Mouse (Mus musculus) urinary bladder, postnatal 10 days (tissue): ENCODE results near the gene Map3k6.
A peak's percentile ranks its signal among the peaks of the same experiment; 100 is the strongest.

ENCODE experiments used
- DNase-seq: peaks from one replicate; pipeline ENCODE4 v3.0.0; 2022; ENCODE audit warnings: low spot score

Gene Map3k6

GRCm38 (mm10) chr4:133217641-133218040, 23.0 kb upstream of the Map3k6 start:
- no peak for DNase-seq

- no peak for DNase-seq
Measured at GRCm38 (mm10) chr4:133218745-133219144, 21.9 kb upstream of the Map3k6 start.

- no peak for DNase-seq
Measured at GRCm38 (mm10) chr4:133220656-133221055, 20.0 kb upstream of the Map3k6 start.

GRCm38 (mm10) chr4:133221701-133222100, 18.9 kb upstream of the Map3k6 start:
- no peak for DNase-seq

GRCm38 (mm10) chr4:133223875-133224274, 16.7 kb upstream of the Map3k6 start:
- no peak for DNase-seq

- DNase-seq, result no peak
Measured at GRCm38 (mm10) chr4:133226073-133226472, 14.5 kb upstream of the Map3k6 start.

GRCm38 (mm10) chr4:133227636-133228035, 13.0 kb upstream of the Map3k6 start:
- DNase-seq, result no peak

- DNase-seq, result no peak
Measured at GRCm38 (mm10) chr4:133229582-133229981, 11.0 kb upstream of the Map3k6 start.

- no peak for DNase-seq
Measured at GRCm38 (mm10) chr4:133233285-133233976, 7.2 kb upstream of the Map3k6 start.

GRCm38 (mm10) chr4:133234771-133235170, 5.8 kb upstream of the Map3k6 start:
- no peak for DNase-seq

GRCm38 (mm10) chr4:133235415-133235814, 5.2 kb upstream of the Map3k6 start:
- no peak for DNase-seq

GRCm38 (mm10) chr4:133237911-133238310, 2.7 kb upstream of the Map3k6 start:
- DNase-seq, result no peak

GRCm38 (mm10) chr4:133240934-133241908, 603 bp downstream of the Map3k6 start:
- DNase-seq, result peak; percentile 65

- no peak for DNase-seq
Measured at GRCm38 (mm10) chr4:133241910-133242309, 1.3 kb downstream of the Map3k6 start.

- no peak for DNase-seq
Measured at GRCm38 (mm10) chr4:133242710-133243109, 2.1 kb downstream of the Map3k6 start.

- DNase-seq, result no peak
Measured at GRCm38 (mm10) chr4:133243538-133243937, 2.9 kb downstream of the Map3k6 start.

- no peak for DNase-seq
Measured at GRCm38 (mm10) chr4:133244289-133244688, 3.7 kb downstream of the Map3k6 start.

- no peak for DNase-seq
Measured at GRCm38 (mm10) chr4:133247072-133247471, 6.5 kb downstream of the Map3k6 start.

- no peak for DNase-seq
Measured at GRCm38 (mm10) chr4:133247806-133248449, 7.3 kb downstream of the Map3k6 start.

- peak; percentile 68 for DNase-seq
Measured at GRCm38 (mm10) chr4:133250609-133251008, 10.0 kb downstream of the Map3k6 start.

- DNase-seq, result no peak
Measured at GRCm38 (mm10) chr4:133251214-133251613, 10.6 kb downstream of the Map3k6 start.

- DNase-seq, result no peak
Measured at GRCm38 (mm10) chr4:133252089-133252488, 11.5 kb downstream of the Map3k6 start.

- DNase-seq, result no peak
Measured at GRCm38 (mm10) chr4:133253412-133253811, 12.8 kb downstream of the Map3k6 start.
